Comparison of ENCODE assay signal across 26 mouse cellular contexts in genomic region chr12:77263816-77264215, GRCm38 (mm10).
"Had no signal": no experiment of that assay in that cellular context is flagged by ENCODE, and none has a peak within 500 bp of the region (broad histone marks: within the 10 kb centered on the region; RNA-seq: fewer than 3 reads in every experiment).

No protein-coding gene starts in this region.

- DNase-seq: gastrocnemius, adult 2 months; gastrocnemius, postnatal 10 days; gastrocnemius, postnatal 25 days; heart, adult 18-20 months; heart, postnatal 10 days; heart, postnatal 4 days; kidney, adult 11 months; kidney, adult 2 months; kidney, postnatal 10 days; kidney, postnatal 25 days; kidney, postnatal 4 days; layer of hippocampus, adult 9-11 months; layer of hippocampus, postnatal 36 days; left cerebral cortex, postnatal 4 days; liver, embryonic 13.5 days; liver, postnatal 0 days had no signal

- H3K9ac ChIP-seq: heart, embryonic 12.5 days; hindbrain, embryonic 13.5 days; intestine, embryonic 15.5 days; limb, embryonic 13.5 days; limb, embryonic 15.5 days; liver, embryonic 13.5 days; liver, embryonic 15.5 days; liver, postnatal 0 days had no signal

- H3K4me3 ChIP-seq: gastrocnemius, adult 2 months; heart, embryonic 10.5 days; heart, embryonic 12.5 days; hindbrain, embryonic 10.5 days; hindbrain, embryonic 13.5 days; intestine, embryonic 15.5 days; limb, embryonic 13.5 days; limb, embryonic 15.5 days; liver, embryonic 13.5 days; liver, embryonic 15.5 days had no signal

- H3K4me2 ChIP-seq: heart, embryonic 12.5 days; hindbrain, embryonic 13.5 days; intestine, embryonic 15.5 days; limb, embryonic 13.5 days; limb, embryonic 15.5 days; liver, embryonic 13.5 days; liver, embryonic 15.5 days had no signal

- H3K36me3 ChIP-seq: heart, embryonic 10.5 days; heart, embryonic 12.5 days; hindbrain, embryonic 10.5 days; hindbrain, embryonic 13.5 days; intestine, embryonic 15.5 days; limb, embryonic 13.5 days; limb, embryonic 15.5 days; liver, embryonic 13.5 days; liver, embryonic 15.5 days had no signal

- ATAC-seq: hindbrain, embryonic 16.5 days; inflammation-experienced regulatory T-cells, adult 6 months; intestine, embryonic 15.5 days; liver, postnatal 0 days had no signal

- H3K27ac ChIP-seq: gastrocnemius, adult 2 months; heart, embryonic 10.5 days; hindbrain, embryonic 10.5 days; hindbrain, embryonic 13.5 days; intestine, embryonic 15.5 days; limb, embryonic 13.5 days; limb, embryonic 15.5 days; liver, embryonic 13.5 days; liver, embryonic 15.5 days had no signal

- H3K9me3 ChIP-seq: heart, embryonic 10.5 days; heart, embryonic 12.5 days; hindbrain, embryonic 10.5 days; hindbrain, embryonic 13.5 days; intestine, embryonic 15.5 days; limb, embryonic 13.5 days; limb, embryonic 15.5 days; liver, embryonic 13.5 days; liver, embryonic 15.5 days had no signal

- H3K27me3 ChIP-seq: heart, embryonic 12.5 days; hindbrain, embryonic 13.5 days; intestine, embryonic 15.5 days; limb, embryonic 13.5 days; limb, embryonic 15.5 days; liver, embryonic 13.5 days; liver, embryonic 15.5 days had no signal

- H3K4me1 ChIP-seq: heart, embryonic 10.5 days; heart, embryonic 12.5 days; hindbrain, embryonic 10.5 days; intestine, embryonic 15.5 days; limb, embryonic 13.5 days; limb, embryonic 15.5 days; liver, embryonic 13.5 days; liver, embryonic 15.5 days had no signal
